Mouse (Mus musculus): ENCODE results near the gene Coro1c. TPM values are rescaled to one million over a fixed set of nuclear protein-coding genes. Genes with fewer than 3 reads are reported as not detected.

Gene Coro1c
- 103 TPM in 2 replicates for total RNA-seq (2012; rRNA removed)
- polyA plus RNA-seq (2012; ENCODE audit: insufficient read depth in 1 of 2, insufficient read length in 2 of 2, low read depth in 1 of 2, low replicate concordance in 2 of 2, missing spikeins in 1 of 2): 100 to 1,000 TPM in 1 of 2 experiments, 10 to 100 TPM in 1; 77.3 to 158 TPM

GRCm38 (mm10) chr5:113908592-113909441 lies at the start of gene Coro1c:
Coro1c (minus strand) TSS chr5:113908758.
- no peaks in the 10 kb centered on the region for H3K9me3 ChIP-seq (replicated peaks; ENCODE audit: insufficient read depth, low read length)
- H3K4me1 ChIP-seq (ENCODE audit: control insufficient read depth in 1 of 2, insufficient read depth in 2 of 2, low read length in 2 of 2): peaks cover 12 to 42% of the 10 kb centered on the region in 2 experiments
- no peak for TF ChIP-seq NRF1 (IDR thresholded peaks at IDR 0.05; ENCODE audit: insufficient read depth, low read depth, low read length, poor library complexity, severe bottlenecking)
- no peak for TF ChIP-seq USF2 (IDR thresholded peaks at IDR 0.05; ENCODE audit: borderline replicate concordance in 1 of 2, insufficient read depth in 1 of 2, low read depth in 1 of 2, low read length in 2 of 2)
- TF ChIP-seq ZC3H11A (IDR thresholded peaks at IDR 0.05; ENCODE audit: low read depth, low read length): no peak
- TF ChIP-seq GATA1 (IDR thresholded peaks at IDR 0.05; ENCODE audit: low read depth, low read length): no peak
- TF ChIP-seq ZNF384 (IDR thresholded peaks at IDR 0.05; ENCODE audit: low read depth, low read length): no peak
- TF ChIP-seq CTCF (IDR thresholded peaks at IDR 0.05 in 2 of 3, conservative IDR thresholded peaks at IDR 0.05 in 1 of 3; ENCODE audit: control insufficient read depth in 1 of 3, insufficient read depth in 1 of 3, low read depth in 2 of 3, low read length in 3 of 3, poor library complexity in 1 of 3, severe bottlenecking in 1 of 3): peak; percentile 53 to 92 (median 92); a peak in 5 of 6 replicates
- peak; percentile 37 for TF ChIP-seq MAX (IDR thresholded peaks at IDR 0.05; ENCODE audit: low read length)
- TF ChIP-seq SMC3 (IDR thresholded peaks at IDR 0.05; ENCODE audit: low read depth, low read length): no peak
- TF ChIP-seq BHLHE40 (IDR thresholded peaks at IDR 0.05; ENCODE audit: borderline replicate concordance, low read depth, low read length): no peak
- 0 out of 2 replicates have a peak, but pooled peaks have one; percentile 3 for TF ChIP-seq USF1 (IDR thresholded peaks at IDR 0.05; ENCODE audit: low read depth, low read length)
- TF ChIP-seq HCFC1 (IDR thresholded peaks at IDR 0.05; ENCODE audit: low read depth, low read length): peak; percentile 70
- peak; percentile 60; the same call in 1 of the 2 replicates for TF ChIP-seq MXI1 (IDR thresholded peaks at IDR 0.05; ENCODE audit: low read depth, low read length)
- no peak for TF ChIP-seq MYB (IDR thresholded peaks at IDR 0.05; ENCODE audit: low read depth, low read length)
- TF ChIP-seq MYC (IDR thresholded peaks at IDR 0.05; ENCODE audit: low read depth, low read length): peak; percentile 34
- TF ChIP-seq MAFK (IDR thresholded peaks at IDR 0.05; ENCODE audit: borderline replicate concordance, low read depth, low read length): no peak
- TF ChIP-seq POLR2AphosphoS5 (IDR thresholded peaks at IDR 0.05; ENCODE audit: borderline replicate concordance, low read depth, low read length): no peak
- peak; percentile 66 for TF ChIP-seq NELFE (IDR thresholded peaks at IDR 0.05; ENCODE audit: low read depth, low read length)
- TF ChIP-seq MEF2A (IDR thresholded peaks at IDR 0.05; ENCODE audit: extremely low read depth, insufficient replicate concordance, low read depth, low read length, poor library complexity, severe bottlenecking): no peak
- TF ChIP-seq ZMIZ1 (IDR thresholded peaks at IDR 0.05; ENCODE audit: low read depth, low read length): no peak
- peak; percentile 49; the same call in 1 of the 2 replicates for TF ChIP-seq MAZ (IDR thresholded peaks at IDR 0.05; ENCODE audit: low read depth, low read length)
- no peak; the same call in 1 of the 2 replicates for TF ChIP-seq RCOR1 (IDR thresholded peaks at IDR 0.05; ENCODE audit: low read depth, low read length)
- TF ChIP-seq KAT2A (conservative IDR thresholded peaks at IDR 0.05; ENCODE audit: low read depth, low read length): no peak
- TF ChIP-seq SIN3A (IDR thresholded peaks at IDR 0.05; ENCODE audit: low read length): 0 out of 2 replicates have a peak, but pooled peaks have one; percentile 3
- no peak for TF ChIP-seq RAD21 (IDR thresholded peaks at IDR 0.05; ENCODE audit: low read depth, low read length)
- TF ChIP-seq UBTF (IDR thresholded peaks at IDR 0.05; ENCODE audit: borderline replicate concordance, insufficient read depth, low read depth, low read length): no peak; the same call in 1 of the 2 replicates
- no peak for TF ChIP-seq POLR2AphosphoS2 (IDR thresholded peaks at IDR 0.05; ENCODE audit: low read length)
- peak; percentile 87 for TF ChIP-seq ELF1 (IDR thresholded peaks at IDR 0.05; ENCODE audit: low read depth, low read length)
- no peak; a peak in 1 of 4 replicates for TF ChIP-seq EP300 (IDR thresholded peaks at IDR 0.05; ENCODE audit: low read depth in 1 of 2, low read length in 2 of 2)
- no peak for TF ChIP-seq CHD1 (IDR thresholded peaks at IDR 0.05; ENCODE audit: low read depth, low read length)
- no peak for TF ChIP-seq TCF12 (IDR thresholded peaks at IDR 0.05; ENCODE audit: low read depth, low read length)
- peak; percentile 83 for TF ChIP-seq TBP (IDR thresholded peaks at IDR 0.05; ENCODE audit: low read depth, low read length)
- TF ChIP-seq GABPA (IDR thresholded peaks at IDR 0.05; ENCODE audit: low read depth, low read length): no peak
- no peak for TF ChIP-seq ZKSCAN1 (IDR thresholded peaks at IDR 0.05; ENCODE audit: low read depth, low read length)
- TF ChIP-seq JUND (IDR thresholded peaks at IDR 0.05; ENCODE audit: low read depth, low read length): no peak

More at GRCm38 (mm10) chr5:113908592-113909441, at the start of gene Coro1c:
- H3K27me3 ChIP-seq (ENCODE audit: control insufficient read depth in 1 of 2, insufficient read depth in 2 of 2, low read length in 2 of 2): no peaks in the 10 kb centered on the region
- peak; percentile 96 for DNase-seq (ENCODE audit: low read depth, low spot score)
- H3K27ac ChIP-seq (ENCODE audit: control insufficient read depth, low read depth, low read length): peak within 1 kb of the TSS; percentile 82
- peaks cover 43% of the 10 kb centered on the region for H3K79me2 ChIP-seq (ENCODE audit: control insufficient read depth, insufficient read depth, low read length, poor library complexity)
- peak within 1 kb of the TSS; percentile 93 for H3K9ac ChIP-seq (ENCODE audit: control insufficient read depth, low read depth, low read length, poor library complexity, severe bottlenecking)
- peak within 1 kb of the TSS; percentile 72 to 92 for H3K4me3 ChIP-seq (ENCODE audit: control insufficient read depth in 1 of 2, insufficient read depth in 1 of 2, low read depth in 2 of 2, low read length in 2 of 2)
- H3K36me3 ChIP-seq (ENCODE audit: control insufficient read depth in 1 of 2, insufficient read depth in 2 of 2, low read length in 2 of 2): peaks cover 0 to 41% of the 10 kb centered on the region in 2 experiments; a peak in 2 of 4 replicates

Measured in MEL (cell line).